Mouse (Mus musculus): Measurements from ENCODE around the gene Hist1h2ac.
A peak's percentile ranks its signal among the peaks of the same experiment; 100 is the strongest.
"Not testable (repeated sequence)": the region's sequence is repeated elsewhere in the genome, so short reads cannot be mapped to it uniquely, and the experiment has no call there.

The Hist1h2ac gene

DNA sequence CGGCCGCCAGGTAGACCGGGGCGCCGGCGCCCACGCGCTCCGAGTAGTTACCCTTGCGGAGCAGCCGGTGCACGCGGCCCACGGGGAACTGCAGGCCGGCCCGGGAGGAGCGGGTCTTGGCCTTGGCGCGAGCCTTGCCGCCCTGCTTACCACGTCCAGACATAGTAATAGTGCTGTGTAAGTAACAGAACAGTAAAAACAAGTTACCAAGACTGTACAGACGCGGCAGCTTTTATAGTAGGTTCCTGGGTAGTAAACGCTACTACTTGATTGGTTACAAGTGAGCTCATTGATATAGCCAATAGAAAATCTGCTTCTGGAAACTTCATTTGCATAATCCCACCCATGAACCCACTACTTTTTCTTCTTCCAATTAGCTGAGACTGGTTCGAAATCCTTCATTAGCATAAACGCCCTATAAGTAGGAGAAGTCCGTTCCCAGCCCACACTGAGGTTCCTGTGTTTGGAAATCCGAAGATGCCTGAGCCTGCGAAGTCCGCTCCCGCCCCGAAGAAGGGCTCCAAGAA is at the start of gene Hist1h2ac, which contains the start of gene Hist1h2bc:
TSS of gene Hist1h2ac (minus strand) at position 194 of the 527 bp plus-strand sequence.
TSS of gene Hist1h2bc (plus strand) at position 445 of the 527 bp plus-strand sequence.
- DNase-seq (ENCODE audit: low read depth, low spot score) = peak; percentile 99

DNA sequence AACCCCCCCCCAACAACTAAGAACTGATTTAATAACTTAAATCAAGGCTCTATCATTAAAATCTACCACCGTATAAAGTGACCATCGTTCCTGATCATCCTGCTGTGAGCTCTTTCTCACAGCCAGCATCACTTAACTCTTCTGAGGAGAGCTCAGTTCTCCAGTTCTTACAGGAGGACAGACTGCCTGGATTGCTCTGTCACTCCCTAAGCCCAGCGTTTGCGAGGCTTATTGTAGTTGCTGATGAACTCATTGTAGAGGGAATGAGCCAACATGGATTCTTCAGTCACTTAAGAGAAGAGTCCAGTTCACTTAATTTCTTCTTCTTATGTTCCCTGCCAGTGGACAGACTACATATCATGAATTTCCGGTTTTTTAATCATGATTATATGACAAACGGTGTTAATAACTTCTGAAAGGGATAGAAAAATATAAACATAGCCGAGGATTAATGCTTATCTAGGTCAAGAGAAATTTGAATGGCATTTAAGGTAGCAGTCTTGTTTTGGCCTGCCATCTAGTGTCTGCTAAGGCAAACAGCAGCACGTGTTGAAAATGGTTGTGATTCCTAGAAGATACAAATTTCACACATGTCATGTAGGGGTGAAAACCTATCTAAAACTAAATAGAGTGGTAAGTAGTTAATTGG is 48.5 kb upstream of the Hist1h2ac start:
- DNase-seq (ENCODE audit: low read depth, low spot score) = peak; percentile 80

DNA sequence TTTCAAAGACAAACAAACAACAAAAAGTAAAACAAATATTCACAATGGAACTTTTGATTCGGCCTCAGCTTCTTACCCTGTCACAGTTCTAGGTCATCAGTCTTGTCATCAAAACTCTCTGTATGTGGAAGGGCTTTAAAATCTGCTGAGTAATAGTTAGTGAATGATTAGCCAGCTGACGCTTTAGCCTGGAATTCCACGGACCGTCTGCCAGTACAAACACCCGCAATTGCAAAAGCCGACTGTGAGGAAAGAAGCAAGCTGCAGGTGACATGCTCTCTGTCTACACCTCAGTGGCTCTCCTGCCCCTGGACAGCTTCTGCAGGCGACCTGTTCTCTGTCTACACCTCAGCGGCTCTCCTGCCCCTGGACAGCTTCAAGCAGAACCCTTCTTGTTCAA is 46.7 kb upstream of the Hist1h2ac start:
- no peak for DNase-seq (ENCODE audit: low read depth, low spot score)

DNA sequence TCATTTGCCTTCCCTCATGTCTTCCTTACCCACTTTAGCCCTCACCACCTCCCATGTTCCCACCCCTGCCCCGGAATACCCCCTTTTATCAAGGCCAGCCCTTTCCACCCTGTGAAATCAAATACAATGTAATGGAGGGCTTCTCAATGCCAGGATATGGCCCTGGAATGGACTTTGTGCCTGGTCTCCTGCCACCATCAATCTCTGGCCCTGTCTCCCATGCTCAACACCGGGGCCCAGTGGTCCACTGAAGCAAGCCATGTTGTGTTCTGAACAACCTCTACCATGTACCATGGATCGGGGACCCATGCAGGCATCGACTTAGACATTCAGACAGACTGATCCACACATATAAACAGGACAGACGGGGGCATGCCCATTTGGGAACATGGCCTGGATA is 46.0 kb upstream of the Hist1h2ac start:
- DNase-seq (ENCODE audit: low read depth, low spot score) = no peak

DNA sequence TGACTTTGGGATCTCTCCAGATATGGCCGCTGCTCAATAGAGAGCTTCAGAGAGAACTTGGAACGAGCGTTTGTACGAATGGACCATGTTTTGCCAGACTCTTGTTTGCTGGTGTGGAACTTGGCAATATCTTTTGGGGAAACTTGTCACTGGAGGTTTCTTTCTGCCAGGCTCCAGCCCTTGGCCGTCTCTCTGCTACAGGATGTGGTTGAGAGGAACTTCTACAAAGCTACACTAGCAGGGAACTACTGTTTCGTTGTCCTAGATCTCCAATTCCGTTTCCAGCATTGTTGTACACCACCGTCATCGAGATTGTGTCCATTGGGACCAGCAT is 45.4 kb upstream of the Hist1h2ac start:
- no peak for DNase-seq (ENCODE audit: low read depth, low spot score)

DNA sequence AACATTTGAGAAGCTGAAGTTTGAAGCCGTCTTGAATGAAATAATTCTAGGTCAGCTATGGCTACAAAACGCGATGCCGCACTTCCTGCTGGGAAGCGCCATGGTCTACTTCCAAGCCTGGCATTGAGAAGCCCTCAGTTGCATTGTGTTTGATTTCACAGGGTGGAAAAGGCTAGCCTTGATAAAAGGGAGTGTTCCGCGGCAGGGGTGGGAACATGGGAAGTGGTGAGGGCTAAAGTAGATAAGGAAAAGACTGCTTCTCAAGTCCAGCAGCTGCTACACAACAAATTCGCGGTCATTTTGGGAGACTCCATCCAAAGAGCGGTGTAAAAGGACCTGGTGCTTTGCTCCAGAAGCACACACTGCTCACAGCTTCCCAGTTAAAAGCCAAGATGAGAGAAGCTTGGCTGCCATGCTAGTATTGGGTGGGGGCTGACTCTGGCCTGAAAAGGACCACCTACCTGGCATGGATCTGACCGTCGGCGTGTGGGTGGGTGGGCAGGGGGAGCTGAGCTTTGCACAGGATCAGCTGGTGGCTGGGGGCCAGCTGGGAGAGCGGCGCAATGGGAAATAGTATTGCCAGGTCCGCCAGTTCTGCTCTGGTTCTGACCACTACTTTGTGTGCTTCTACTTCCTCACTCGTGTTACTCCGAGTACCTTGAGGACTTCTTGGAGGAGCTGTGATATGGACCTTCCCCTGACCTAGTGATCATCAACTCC is 44.9 kb upstream of the Hist1h2ac start:
- no peak for DNase-seq (ENCODE audit: low read depth, low spot score)

DNA sequence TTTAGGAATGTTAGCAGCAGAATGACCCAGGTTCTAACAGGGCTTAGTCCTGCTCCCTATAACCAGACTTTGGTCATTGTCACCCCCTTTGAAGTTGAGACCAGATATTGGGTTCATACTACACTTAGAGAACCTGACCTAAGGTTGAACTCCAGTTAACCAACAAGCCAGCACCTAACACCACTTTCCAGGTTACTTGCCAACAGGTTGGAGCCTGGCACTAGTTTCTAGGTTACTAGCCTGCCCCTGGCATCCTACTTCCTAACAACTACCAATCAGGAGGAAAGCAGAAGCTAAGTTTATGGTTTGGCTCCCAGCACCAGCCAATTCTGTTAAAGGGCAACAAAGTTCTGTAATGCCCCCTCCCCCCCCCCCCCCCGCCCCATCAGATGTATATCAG is 41.5 kb upstream of the Hist1h2ac start:
- DNase-seq (ENCODE audit: low read depth, low spot score) = no peak

DNA sequence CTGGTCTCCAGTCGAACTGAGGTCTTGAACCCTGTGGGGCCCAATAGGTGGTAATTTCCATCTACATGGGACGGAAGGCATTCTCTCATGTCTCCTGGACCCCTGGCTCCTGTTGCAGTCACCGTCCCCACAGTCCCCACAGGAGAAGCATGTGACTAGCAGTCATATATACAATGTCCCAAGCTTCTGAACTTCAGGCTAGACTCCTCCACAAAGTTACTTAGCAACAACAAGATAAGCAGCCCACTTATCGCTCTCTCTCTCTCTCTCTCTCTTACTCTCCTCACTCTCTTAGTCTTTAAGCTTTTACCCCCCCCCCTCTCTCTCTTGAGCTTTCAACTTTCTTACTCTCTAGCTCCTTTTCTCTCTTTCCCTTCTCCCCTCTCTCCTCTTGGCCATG is 40.5 kb upstream of the Hist1h2ac start:
- no peak for DNase-seq (ENCODE audit: low read depth, low spot score)

DNA sequence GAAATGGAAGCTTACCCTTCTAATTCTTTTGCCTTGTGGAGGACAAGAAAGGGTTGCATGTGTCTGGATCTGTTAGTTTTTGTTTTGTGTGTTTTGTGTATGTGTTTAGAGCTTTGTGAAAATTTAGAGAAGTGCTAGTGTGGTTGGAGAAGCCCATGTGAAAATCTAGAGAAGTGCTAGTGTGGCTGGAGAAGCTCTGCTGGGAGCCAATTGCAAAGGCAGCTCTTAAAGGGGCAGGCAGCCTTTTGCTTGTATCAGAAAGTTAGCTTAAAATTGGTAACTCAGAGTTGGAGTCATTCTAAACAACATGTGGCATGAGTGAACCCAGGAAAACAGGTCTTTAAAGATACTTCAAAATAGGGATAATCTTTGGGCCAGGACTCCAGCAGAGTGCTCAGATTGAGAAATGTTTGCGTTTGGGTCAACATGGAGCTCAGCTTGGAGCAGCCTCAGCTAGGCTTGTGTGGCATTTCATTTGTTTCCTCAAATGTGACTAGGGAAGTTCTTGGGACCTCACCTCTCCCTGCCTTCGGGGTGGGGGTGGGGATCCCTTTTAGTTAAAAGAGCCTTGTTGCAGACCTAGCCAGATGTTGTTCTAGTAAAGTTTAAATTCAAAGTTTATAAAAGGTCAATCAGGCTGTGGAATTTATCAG is 34.0 kb upstream of the Hist1h2ac start:
- not testable (repeated sequence) for DNase-seq (ENCODE audit: low read depth, low spot score)

DNA sequence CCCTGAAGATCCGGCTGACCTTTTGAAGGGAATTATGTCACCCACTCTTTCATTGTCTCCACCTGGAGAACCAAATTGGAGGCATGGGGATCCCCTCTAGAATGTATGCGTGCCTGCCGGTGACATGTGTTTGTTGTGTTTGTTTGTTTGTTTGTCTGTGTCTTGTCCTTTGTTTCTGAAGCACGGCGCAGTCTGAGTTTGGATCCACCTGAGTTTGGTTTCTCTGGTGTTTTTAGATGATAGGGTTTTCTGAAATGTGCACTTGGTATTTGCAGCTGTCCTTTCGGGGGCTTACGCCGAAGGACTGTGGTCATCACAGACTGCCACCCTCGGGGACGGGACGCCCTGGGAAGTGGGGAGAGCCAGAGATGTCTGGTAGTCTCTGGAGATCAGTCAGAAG is 33.4 kb upstream of the Hist1h2ac start:
- DNase-seq (ENCODE audit: low read depth, low spot score) = no peak

DNA sequence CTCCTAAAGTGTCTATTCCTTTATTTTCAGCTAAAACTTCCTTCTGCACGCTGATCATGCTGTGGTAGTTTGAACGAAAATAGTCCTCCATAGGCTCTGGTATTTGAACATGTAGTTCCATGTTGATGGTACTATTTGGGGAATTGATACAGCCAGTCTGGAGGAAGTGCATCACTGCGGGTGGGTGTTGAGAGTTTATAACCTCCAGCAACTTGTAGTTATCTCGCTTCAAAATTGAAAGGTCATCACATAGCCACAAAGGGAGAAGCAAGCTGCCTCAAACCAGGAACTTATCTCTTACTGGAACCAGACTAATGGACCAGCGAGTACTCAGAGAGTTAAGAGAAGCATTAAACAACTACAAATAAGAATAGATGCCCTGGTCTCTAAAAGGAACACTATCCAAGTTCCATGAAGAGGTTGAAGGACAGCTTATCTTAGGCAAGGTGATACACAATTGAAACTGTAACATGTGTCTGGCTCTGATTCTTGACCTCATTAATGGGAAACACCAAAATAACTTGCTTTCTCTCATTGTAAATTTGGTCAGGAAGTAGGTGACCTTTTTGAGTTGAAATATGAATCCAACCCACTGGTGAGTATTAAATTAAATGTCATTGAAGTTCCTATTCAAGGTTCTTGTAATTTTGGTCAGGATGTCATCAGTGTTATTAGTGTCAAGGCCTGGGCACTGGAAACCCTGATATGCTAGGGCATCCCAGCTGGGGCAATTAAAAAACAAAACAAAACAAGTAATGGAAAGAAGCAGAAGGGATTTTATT is 32.7 kb upstream of the Hist1h2ac start:
- DNase-seq (ENCODE audit: low read depth, low spot score) = no peak

DNA sequence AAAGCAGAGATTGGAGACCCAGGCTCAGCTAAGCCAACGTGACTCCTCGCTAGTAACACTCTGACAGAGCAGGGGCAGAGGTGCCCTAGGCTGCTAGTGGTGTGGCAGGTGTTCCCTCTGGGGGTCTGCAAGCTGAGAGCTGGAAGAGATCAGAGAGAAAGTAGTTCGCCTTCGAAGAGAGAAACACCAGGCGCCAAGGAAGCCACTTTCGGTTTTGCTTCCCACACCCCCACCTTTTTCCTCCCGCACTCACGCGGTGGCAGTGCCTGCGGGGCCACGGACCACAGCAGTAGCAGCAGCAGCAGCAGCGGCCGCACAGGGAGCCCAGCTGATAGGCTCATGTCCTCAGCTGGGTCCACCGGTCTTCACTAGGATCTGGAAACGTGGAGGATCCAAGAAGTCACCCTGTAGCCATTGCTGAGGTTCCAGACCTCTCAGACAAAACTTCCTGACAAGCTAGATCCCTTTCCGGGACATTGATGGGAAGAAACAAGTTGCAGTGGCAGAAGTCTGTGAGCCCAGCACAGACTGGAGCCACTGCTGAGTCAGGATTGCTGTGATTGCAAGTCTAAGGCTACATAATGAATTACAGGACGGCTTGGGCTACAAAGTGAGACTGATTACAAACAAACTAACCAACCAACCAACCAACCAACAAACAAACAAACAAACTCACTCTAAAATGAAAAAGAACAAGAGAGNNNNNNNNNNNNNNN is 26.8 kb upstream of the Hist1h2ac start, which contains the start of gene Hfe:
TSS of gene Hfe (minus strand) at position 481 of the 716 bp plus-strand sequence.
- peak; percentile 57 for DNase-seq (ENCODE audit: low read depth, low spot score)

DNA sequence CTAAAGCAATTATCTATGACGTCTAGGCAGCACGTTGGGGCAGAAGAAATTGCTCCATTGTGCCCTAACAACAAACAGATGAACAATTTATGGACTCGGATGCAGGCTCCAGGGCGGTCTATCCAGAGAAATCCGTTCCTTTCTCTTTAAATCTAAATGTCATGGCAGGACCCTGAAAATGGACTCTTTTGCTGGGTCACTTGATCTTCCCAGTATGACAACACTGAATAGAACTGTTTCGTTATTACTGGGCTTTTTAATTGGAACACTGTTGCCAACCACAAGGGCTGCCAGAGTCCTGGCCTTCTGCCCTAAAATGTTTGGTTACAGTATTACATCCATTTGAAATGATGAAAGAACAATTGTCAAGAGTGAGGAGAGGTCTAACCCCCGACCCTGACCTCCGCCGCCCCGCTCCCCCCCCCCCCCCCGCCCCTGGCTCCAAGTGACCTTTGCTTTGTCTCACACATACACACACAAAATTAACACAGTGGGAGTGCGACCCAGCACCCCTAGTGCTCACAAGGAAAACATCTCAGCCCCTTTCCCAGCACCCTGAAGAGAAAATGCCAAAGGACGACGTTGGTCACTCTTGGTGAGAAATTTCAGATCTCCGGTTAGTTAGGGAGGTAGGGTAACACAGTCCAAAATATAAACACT is 26.1 kb upstream of the Hist1h2ac start:
- no peak for DNase-seq (ENCODE audit: low read depth, low spot score)

DNA sequence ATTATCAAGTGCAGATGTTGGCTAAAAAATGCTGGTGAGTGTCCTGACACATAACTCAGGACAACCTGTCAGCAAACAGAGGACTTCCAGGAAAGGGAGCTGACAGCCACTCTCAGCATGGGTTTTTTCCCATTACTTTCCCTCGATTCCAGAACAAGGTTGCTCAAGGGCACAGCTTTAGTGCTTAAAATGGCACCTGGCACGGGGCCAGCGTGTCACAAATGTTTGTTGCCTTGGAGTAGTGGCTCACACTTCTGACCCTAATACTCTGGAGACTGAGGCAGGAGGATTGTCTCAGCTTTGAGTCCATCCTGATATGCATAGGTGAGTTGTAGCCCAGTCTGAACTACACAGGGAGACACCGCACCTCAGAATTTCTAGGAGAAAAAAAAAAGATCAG is 24.9 kb upstream of the Hist1h2ac start:
- no peak for DNase-seq (ENCODE audit: low read depth, low spot score)

DNA sequence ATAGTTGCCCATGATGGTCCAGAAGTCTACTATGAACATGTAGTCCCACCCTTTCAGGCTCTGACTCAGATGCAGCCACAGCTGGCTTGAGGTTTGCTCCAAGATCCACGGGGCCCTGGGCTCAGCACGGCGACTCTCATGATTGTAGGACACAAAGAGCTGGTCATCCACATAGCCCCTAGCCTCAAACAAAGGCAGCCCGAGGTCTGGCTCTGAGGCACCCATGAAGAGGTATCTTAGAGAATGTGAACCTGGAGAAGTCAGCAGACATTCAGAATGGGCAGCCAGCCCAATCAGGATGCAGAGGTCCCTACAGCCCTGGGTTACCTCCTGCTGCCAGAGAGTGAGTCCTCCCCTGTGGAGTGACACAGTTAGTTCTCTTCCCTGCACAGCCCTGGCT is 24.3 kb upstream of the Hist1h2ac start:
- DNase-seq (ENCODE audit: low read depth, low spot score) = no peak

DNA sequence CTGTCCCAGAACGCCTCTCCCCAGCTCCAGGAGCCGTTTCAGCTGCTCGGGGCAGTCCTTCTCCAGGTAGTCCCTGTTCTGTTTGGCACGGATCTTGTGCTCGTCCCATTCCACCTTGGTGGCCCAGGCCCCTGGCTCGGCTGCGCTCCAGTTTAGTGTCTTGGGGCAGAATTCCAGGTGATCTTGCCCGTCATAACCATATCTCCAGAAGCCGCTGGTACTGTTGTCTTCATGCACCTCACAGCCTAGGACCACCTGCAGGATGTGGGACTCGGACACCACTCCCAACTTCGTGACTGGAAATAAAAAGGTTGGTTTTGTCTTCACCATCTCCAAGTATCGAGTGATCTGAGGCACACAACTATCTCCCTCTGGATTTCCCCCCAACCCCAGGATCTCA is 23.0 kb upstream of the Hist1h2ac start:
- DNase-seq (ENCODE audit: low read depth, low spot score) = no peak

DNA sequence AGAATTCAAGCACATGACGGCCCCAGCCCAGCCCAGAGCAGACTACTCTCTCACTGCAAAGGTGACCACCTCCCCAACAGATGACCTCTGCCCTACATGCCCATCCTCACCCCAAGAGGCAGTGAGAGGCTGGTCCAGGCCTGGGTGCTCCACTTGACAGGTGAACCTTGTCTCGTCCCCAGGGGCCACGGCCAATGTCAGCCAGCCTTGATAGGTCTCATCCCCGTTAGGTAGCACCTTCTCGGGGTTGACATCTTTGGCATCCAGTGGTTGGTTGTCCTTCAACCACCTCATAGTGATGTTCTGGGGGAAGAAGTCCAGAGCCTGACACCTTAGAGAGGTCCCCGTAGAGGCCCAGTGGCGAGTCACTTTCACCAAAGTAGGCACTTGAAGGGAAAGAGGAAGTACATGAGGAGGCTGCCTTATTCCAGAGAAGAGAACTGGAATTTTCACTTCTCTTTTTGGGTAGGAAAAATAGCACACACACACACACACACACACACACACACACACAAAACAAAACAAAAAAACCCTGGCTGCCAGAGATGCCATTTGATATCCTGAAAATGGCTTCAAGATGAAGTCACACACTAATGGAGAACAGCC is 22.1 kb upstream of the Hist1h2ac start:
- no peak for DNase-seq (ENCODE audit: low read depth, low spot score)

DNA sequence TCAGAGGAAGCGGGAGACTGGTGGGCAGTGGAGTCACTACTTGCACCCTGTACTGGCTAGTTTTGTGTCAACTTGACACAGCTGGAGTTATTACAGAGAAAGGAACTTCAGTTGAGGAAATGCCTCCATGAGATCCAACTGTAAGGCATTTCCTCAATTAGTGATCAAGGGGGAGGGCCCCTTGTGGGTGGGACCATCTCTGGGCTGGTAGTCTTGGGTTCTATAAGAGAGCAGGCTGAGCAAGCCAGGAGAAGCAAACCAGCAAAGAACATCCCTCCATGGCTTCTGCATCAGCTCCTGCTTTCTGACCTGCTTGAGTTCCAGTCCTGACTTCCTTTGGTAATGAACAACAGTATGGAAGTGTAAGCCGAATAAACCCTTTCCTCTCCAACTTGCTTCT is 19.1 kb upstream of the Hist1h2ac start:
- not testable (repeated sequence) for DNase-seq (ENCODE audit: low read depth, low spot score)

DNA sequence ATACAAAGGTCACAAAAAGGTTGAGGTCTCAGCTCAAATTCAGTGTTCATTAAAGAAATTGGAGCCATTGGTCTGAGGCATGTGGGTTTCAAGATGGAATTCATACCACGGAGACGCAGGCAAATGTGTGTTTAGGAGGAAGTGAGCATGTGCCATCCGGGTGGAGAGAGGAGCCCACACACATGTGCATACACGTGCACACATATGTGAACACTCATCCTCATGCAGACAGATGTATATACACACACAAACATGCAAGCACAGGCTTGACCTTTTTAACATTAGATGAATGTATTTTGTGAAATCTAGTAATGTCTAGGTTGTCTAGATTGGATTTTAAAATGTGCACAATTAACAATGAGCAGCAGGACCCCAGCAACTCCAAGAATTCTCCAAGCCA is 18.5 kb upstream of the Hist1h2ac start:
- DNase-seq (ENCODE audit: low read depth, low spot score) = no peak
